Mouse (Mus musculus) macrophage (primary cell): ENCODE results near the gene P3h2. TPM values are rescaled to one million over a fixed set of nuclear protein-coding genes. Genes with fewer than 3 reads are reported as not detected.

ENCODE experiments used
- H3K27ac ChIP-seq: fragments of 350-480 bp; formaldehyde crosslinking; 2 replicates; pipeline ENCODE4 v1.9.0; 2021
- H3K36me3 ChIP-seq: fragments of 350-480 bp; formaldehyde crosslinking; 2 replicates; pipeline ENCODE4 v1.9.0; 2021; ENCODE audit errors: inconsistent target
- H3K4me3 ChIP-seq: fragments of 350-480 bp; formaldehyde crosslinking; 2 replicates; pipeline ENCODE4 v1.9.0; 2021; ENCODE audit errors: inconsistent target
- H3K79me2 ChIP-seq: fragments of 350-480 bp; formaldehyde crosslinking; 2 replicates; pipeline ENCODE4 v1.9.0; 2021; ENCODE audit errors: inconsistent target
- WGBS: methylation state at CpG from one replicate; pipeline ENCODE4 v1.1.7; 2026; ENCODE audit warnings: inconsistent platforms; ENCODE audit not compliant: missing documents; 5-methylcytosine and 5-hydroxymethylcytosine counted together
- polyA plus RNA-seq: library from polyadenylated mRNA; stranded (reverse); fragments of 250-400 nt; gene quantifications from 3 replicates; pipeline ENCODE4 v1.2.4, GENCODE M21; 2018; ENCODE audit warnings: inconsistent platforms
- total RNA-seq, 78 experiments: library from RNA; depleted of rRNA; stranded (reverse); fragments of 250-400 nt; gene quantifications; 1 replicate in 9 of 78; 2 replicates in 24 of 78; 3 replicates in 43 of 78; 4 replicates in 2 of 78; pipeline ENCODE4 v1.2.4; 2018; ENCODE audit warnings: inconsistent platforms in 56 of 78

Gene P3h2
- under 1 TPM in 1 of 26 experiments, not detected in 25; 0.25 TPM for total RNA-seq (2018; cell fraction: chromatin; rRNA removed)
- under 1 TPM in 4 of 26 experiments, not detected in 22; 0.03 to 0.17 (median 0.05) TPM for total RNA-seq (2018; cell fraction: cytosol; rRNA removed)
- 1 to 10 TPM in 1 of 26 experiments, under 1 TPM in 1, not detected in 24; 0.13 to 1.1 TPM for total RNA-seq (2018; cell fraction: nucleus; rRNA removed)
- 0.10 TPM in 1 of 3 replicates, not detected in the others for polyA plus RNA-seq

DNA sequence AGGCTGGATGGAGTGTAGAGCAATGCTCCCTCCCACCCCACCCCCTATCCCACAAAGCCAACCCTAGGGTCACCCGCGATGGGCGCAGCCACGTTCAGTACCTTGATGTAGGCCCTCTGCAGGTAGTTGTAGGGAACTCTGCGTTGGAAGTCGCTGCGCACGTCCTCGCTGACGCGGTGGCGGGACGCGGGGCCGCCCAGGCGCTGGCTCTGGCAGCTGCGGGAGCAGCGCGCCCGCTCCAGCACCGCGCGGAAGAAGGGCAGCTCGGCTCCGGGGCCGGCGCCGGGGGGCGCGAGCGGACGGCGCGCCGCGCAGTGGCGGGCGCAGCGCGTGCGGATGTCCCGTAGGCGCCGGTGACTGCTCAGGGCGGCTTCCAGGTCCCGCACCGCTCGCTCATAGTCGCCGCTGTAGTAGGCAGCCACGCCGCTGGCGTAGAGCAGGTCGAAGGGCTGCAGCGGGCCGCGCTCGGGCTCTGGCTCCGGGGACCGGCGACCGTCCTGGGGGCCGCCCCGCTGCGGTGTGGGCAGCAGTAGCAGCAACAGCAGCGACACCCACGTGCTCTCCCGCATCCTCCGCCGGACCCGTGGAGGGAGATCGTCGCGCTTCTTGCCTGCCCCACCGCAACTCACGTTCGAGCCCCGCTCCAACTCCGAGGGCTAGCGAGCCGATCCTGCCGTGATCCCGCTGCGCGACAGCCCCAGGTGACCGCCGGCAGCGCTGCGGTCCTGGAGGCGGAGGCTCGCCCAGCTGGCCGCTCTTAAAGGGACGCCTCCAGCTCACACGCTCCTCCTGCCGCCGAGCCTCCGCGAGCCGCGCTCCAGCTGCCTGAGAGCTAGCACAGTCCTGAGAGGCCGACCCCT is at the start of gene P3h2:
TSS of gene P3h2 (minus strand) at position 670 of the 860 bp plus-strand sequence.
- no peak within 1 kb of the TSS for H3K4me3 ChIP-seq

DNA sequence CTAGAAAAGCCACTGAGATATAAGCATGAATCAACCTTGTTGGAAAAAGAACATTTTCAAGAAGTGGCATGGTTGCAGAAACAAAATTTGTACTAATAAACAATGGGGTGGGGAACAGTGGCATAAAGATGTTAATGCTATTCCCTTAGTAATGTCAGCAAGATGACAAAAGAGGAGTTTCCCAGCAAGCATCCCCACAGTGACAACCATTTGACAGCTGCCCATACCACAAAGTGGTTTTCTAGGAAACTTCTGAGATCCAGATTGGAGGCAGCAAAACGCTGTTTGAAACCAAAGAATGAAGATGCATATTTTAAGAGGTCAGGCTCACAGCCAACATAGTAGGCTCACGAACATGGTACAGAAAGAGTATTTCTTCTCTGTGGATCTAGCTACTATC is 46.7 kb upstream of the P3h2 start:
- no peaks in the 10 kb centered on the region for H3K36me3 ChIP-seq
- H3K27ac ChIP-seq: no peak overlapping the region
- 74% methylated on average over 2 of the region's 2 CpGs for WGBS
- H3K4me3 ChIP-seq: no peak overlapping the region
- no peaks in the 10 kb centered on the region for H3K79me2 ChIP-seq

More for the DNA sequence above, at the start of gene P3h2:
- Histone ChIP-seq H3K36me3 (no peaks in the 10 kb centered on the region), H3K27ac (no peak within 1 kb of the TSS), H3K79me2 (no peaks in the 10 kb centered on the region)
- WGBS: under 1% methylated on average over 99 of the region's 101 CpGs

DNA sequence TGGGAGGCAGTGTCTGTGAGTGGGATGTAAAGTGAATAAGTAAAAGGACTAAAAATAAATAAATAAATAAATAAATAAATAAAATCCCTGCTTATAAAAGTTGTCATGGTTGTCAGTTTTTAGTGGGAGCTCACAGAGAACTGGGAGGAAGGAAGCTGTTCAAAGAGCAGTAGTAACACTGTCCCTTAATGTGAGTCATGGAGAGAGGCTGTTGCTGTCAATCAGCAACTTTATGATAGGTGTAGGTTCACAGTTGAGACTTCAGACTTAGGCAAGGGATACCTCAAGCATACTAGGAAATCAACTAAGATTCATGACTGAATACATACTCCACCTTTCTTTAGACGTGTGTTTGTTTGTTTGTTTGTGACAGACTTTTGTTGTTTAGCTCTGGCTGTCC is 45.4 kb upstream of the P3h2 start:
- Histone ChIP-seq H3K36me3 (no peaks in the 10 kb centered on the region), H3K4me3 (no peak overlapping the region), H3K79me2 (no peaks in the 10 kb centered on the region), H3K27ac (no peak overlapping the region)
- WGBS: 82% methylated on average over 1 of the region's 1 CpGs

DNA sequence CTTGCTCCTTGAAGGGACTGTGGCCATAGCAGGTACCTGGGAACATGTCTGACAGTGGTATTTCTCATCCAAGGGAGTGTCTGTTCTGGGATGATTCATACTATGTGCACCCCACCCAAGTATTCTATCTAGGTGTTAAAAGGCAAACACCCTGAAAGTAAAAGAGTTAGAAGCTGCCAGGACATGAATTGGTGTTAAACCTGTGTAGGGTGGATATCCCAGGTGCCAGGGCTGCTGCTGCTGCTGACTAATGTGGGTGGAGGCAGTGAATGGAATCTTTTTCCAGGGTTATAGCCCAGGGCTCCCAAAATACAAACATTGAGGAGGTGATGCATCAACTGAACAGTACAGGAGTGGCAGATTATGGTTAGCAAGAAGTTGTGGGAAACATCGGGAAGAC is 41.3 kb upstream of the P3h2 start:
- Histone ChIP-seq H3K36me3 (no peaks in the 10 kb centered on the region), H3K4me3 (no peak overlapping the region), H3K27ac (no peak overlapping the region), H3K79me2 (no peaks in the 10 kb centered on the region)
- 93% methylated on average over 1 of the region's 1 CpGs for WGBS

DNA sequence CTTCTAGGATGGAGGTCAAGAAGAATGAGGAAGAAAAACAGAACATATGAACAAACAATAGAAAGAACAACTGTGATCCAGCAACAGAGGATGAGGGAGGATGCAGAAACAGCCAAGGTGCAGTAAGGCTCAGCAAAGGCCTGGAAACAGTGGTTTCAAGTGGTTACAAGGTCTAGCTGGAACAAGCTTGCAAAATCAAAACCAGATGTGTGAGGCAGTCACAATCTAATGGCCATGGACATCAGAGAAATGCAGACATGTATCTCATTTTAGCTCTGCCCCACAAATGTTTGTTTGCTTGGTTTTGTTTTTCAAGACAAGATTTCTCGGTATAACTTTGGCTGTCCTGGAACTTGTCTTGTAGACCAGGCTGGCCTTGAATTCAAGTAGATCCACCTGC is 25.5 kb upstream of the P3h2 start:
- Histone ChIP-seq H3K36me3 (no peaks in the 10 kb centered on the region), H3K79me2 (no peaks in the 10 kb centered on the region), H3K4me3 (no peak overlapping the region), H3K27ac (no peak overlapping the region)
- 95% methylated on average over 1 of the region's 1 CpGs for WGBS

DNA sequence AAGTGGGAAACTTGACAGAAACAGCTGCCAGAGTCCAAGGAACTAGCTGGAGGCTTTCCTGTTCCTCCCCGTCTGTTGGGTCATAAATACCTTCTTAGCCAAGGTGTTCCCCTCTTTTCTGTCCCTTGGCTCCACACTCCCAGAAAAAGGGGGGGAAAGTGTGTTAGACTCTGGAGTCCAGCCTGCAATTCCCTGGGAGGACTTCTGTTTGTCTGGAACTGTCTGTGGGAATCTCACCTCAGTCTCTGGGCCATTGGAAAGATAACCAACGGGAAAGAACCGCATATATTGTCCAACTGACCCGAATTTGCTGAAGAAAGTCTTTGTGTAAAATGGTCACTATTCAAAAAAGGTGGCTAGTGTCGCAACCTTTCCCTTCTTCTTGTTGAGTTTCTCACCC is 1.0 kb upstream of the P3h2 start:
- Histone ChIP-seq H3K27ac (no peak overlapping the region), H3K4me3 (no peak overlapping the region), H3K36me3 (no peaks in the 10 kb centered on the region), H3K79me2 (no peaks in the 10 kb centered on the region)
- 60% methylated on average over 5 of the region's 5 CpGs for WGBS

DNA sequence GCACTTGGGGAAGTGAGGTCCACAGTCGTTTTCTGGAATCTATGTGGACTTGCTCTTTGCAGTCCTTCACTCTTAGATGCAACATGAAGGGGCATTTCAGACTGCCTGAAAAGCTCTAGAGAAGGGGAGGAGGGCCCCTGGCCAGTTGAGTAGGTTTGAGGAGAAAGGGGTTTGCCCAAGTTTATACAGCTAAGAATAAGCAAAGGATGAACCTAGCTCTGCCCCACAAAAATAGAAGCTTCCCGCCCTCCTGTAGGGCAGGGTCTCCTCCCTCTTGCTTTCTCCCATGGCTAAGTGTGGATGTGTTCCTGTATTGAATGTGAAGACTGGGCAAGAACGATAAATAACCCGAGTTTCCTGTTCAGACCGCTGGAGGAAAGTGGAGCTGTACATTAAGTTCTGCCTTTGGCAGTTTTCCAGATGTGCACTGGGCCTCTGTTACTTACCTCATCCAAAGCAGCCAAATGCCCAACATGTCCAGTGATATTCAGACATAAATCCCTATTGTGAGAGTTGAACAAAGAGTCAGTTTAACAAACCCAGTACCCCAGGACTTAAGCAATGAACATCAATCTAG is 545 bp upstream of the P3h2 start:
- Histone ChIP-seq H3K4me3 (no peak overlapping the region), H3K36me3 (no peaks in the 10 kb centered on the region), H3K27ac (no peak overlapping the region), H3K79me2 (no peaks in the 10 kb centered on the region)
- 0% methylated on average over 5 of the region's 5 CpGs for WGBS

DNA sequence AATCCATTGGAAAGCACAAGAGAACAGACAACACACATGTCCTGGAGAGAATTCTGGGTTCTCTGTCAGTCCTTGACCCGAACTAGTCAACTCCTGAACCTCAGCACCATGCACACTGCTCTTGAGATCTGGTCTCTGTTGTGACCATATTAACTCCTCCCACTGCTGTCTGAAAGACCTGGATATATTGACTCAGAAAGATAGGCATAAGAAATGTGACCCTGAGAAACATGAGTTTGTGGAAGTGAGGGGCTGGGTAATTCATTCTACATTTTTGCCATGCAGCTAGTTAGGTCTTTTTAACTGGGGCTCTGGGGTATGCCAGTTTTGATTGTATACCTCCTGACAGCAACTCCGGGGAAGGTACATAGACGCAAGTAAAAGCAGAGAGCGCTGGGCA is 1.3 kb downstream of the P3h2 start:
- WGBS: 65% methylated on average over 4 of the region's 4 CpGs
- no peak overlapping the region for H3K4me3 ChIP-seq
- H3K27ac ChIP-seq: no peak overlapping the region

DNA sequence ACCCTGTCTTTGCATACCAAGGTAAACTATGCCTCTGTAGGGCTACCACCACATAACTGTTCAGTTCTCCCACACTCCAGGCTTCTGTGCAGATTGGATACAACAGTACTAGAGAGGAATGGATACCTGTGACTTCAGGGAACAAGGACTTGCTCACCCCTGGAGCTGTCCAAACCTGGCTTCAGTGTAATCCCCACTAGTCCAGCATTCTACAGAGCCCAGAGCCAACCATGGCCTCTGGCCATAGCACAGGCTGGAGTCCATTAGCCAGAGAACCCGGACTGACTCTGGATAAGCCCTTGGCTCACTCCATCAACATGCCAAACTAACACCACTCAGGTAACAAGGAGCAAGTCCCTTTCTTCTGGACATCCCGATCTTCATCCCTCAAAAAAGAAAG is 2.7 kb downstream of the P3h2 start:
- H3K79me2 ChIP-seq: no peaks in the 10 kb centered on the region
- H3K27ac ChIP-seq: no peak overlapping the region
- WGBS: 100% methylated on average over 2 of the region's 2 CpGs
- H3K36me3 ChIP-seq: no peaks in the 10 kb centered on the region
- H3K4me3 ChIP-seq: no peak overlapping the region

More for the DNA sequence above, 1.3 kb downstream of the P3h2 start:
- Histone ChIP-seq H3K79me2 (no peaks in the 10 kb centered on the region), H3K36me3 (no peaks in the 10 kb centered on the region)

DNA sequence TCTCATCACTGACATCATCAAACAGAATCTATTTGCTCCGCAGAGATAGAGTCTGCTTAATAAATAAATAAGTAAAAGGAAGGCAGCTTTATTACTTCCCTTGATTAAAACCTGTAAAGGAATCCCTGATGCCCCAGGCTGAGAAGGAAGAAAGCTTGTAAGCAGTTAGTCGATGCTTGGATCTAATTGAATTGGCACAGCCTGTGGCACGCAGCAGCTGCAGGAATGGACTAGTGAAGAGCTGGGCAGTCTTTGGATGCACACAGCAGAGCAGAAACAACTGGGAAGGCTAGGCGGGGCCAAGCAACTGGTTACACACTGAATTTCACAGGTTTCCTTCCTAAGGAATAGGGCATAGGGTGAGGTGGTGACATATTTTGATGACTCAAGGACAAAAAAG is 5.4 kb downstream of the P3h2 start:
- WGBS: 80% methylated on average over 4 of the region's 4 CpGs
- no peaks in the 10 kb centered on the region for H3K79me2 ChIP-seq
- no peak overlapping the region for H3K27ac ChIP-seq

DNA sequence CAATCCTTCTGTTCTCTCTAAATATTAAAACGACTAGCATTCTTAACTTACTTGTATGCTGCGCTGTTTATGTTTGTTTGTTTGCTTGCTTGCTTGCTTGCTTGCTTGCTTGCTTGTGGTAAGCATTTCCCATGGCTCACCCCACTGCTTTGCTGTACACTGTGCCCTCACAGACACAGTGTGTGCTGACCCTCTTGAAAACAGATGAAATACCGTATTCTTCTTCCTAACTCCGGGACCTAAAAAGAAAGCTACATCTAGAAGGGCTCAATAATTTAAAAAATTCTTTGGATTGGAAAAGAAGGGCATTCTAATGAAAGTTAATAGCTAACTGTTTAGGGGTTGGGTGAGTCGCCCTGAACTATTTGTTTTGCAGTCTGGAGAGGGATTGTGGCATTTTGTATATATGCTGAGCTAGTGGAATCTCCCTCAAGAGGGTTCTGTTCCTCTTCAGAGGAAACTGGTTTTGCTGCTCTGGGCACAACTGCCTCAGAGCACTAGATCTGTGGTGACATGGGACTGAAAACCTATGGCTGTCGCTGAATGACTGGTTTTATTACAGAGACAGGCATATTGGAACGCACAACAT is 9.8 kb downstream of the P3h2 start:
- WGBS: 83% methylated on average over 7 of the region's 7 CpGs

More for the DNA sequence above, 5.4 kb downstream of the P3h2 start:
- no peak overlapping the region for H3K4me3 ChIP-seq
- no peaks in the 10 kb centered on the region for H3K36me3 ChIP-seq

DNA sequence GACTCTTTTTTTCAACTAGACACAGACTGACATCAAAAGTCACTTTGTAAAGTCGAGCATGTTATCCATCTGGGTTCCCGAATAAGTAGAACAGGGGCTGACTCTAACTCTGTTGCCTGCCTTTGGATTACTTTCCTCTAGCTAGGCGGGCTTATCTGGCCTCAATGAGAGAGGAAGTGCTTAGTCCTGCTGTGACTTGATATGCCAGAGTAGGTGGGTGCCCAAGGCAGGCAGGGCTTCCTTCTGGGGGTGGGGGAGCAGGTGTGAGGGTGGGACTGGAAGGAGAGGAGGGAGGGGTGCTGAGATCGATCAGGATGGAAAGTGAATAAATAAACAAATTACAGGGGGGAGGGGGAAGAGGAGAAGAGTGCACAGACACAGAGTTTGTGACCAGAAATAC is 11.7 kb downstream of the P3h2 start:
- Histone ChIP-seq H3K4me3 (no peak overlapping the region), H3K36me3 (no peaks in the 10 kb centered on the region), H3K27ac (no peak overlapping the region), H3K79me2 (no peaks in the 10 kb centered on the region)
- 38% methylated on average over 4 of the region's 4 CpGs for WGBS

More for the DNA sequence above, 9.8 kb downstream of the P3h2 start:
- no peaks in the 10 kb centered on the region for H3K79me2 ChIP-seq
- H3K4me3 ChIP-seq: no peak overlapping the region
- H3K36me3 ChIP-seq: no peaks in the 10 kb centered on the region
- H3K27ac ChIP-seq: no peak overlapping the region

DNA sequence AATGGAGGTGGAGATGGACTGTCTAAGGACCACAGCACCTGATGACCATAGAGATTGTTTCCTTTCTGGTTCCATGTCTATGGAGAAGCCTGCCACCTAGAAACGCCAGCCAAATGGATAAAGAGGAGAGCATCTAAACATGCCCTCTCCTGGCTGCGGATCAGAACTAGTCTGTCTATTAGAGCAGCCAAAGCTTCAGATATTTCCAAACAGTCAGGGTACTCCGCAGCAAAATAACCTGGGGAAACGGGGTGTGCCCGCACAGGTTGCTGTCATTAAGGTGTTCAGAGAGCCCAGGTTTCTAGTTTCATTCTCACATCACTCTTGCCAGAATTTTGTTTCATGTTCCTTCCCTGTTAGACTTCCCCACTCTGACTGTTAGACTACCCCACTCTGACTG is 16.6 kb downstream of the P3h2 start:
- H3K79me2 ChIP-seq: no peaks in the 10 kb centered on the region
- H3K27ac ChIP-seq: no peak overlapping the region
- WGBS: 92% methylated on average over 5 of the region's 5 CpGs
- H3K36me3 ChIP-seq: no peaks in the 10 kb centered on the region
- no peak overlapping the region for H3K4me3 ChIP-seq

DNA sequence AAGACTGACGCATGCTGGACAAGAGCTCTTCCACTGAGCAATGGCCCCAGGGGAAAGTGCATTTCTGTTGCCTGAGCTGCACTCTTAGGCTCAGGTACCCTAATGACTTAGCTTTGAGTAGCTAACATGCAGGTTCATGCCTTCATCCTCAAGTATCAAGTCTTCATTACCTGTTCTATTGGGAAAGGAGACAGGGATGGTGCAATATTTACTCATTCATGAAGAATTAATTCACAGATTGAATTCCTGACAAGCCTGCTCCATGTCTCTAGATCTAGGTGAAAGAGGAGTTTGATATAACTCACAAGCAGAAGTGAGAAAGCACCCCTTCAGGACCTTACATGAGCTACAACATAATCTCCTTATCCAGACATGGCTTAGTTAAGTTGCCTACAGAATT is 17.3 kb downstream of the P3h2 start:
- WGBS: 100% methylated on average over 1 of the region's 1 CpGs
- Histone ChIP-seq H3K4me3 (no peak overlapping the region), H3K79me2 (no peaks in the 10 kb centered on the region), H3K36me3 (no peaks in the 10 kb centered on the region), H3K27ac (no peak overlapping the region)

DNA sequence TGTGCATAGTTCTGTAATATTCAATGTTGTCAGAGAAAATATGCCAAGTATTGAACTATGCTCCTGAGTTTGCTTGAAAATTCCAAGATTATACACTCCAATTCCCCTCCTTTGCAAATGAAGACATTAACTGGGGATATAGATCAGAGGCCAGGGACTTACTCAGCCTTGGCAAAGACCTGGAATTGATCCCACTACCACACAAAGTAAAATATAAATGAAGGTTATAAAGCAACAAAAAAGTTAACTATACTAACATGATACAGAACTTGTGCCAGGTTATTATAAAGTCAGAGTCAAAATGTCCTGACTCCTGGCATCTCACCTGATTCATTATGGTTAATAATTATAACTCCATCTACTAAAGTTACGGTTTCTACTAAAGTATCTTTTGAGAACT is 18.6 kb downstream of the P3h2 start:
- no peak overlapping the region for H3K4me3 ChIP-seq
- no peaks in the 10 kb centered on the region for H3K36me3 ChIP-seq
- no peaks in the 10 kb centered on the region for H3K79me2 ChIP-seq
- 67% methylated on average over 1 of the region's 1 CpGs for WGBS
- no peak overlapping the region for H3K27ac ChIP-seq
